15 mouse cellular contexts compared by ENCODE assay signal in genomic region chr14:22509747-22510530, GRCm38 (mm10).
"Had no signal": no experiment of that assay in that cellular context is flagged by ENCODE, and none has a peak within 500 bp of the region (broad histone marks: within the 10 kb centered on the region; RNA-seq: fewer than 3 reads in every experiment).

No protein-coding gene starts in this region.

- H3K27me3 ChIP-seq: liver, embryonic 12.5 days; lung, embryonic 15.5 days; midbrain, embryonic 12.5 days had no signal

- ATAC-seq: intestine, embryonic 16.5 days; liver, embryonic 12.5 days; midbrain, embryonic 16.5 days had no signal

- H3K36me3 ChIP-seq: liver, embryonic 12.5 days; lung, embryonic 15.5 days; midbrain, embryonic 12.5 days had no signal

- H3K9ac ChIP-seq: liver, embryonic 12.5 days; lung, embryonic 15.5 days; midbrain, embryonic 12.5 days had no signal

- H3K9me3 ChIP-seq: liver, embryonic 12.5 days; lung, embryonic 15.5 days; midbrain, embryonic 12.5 days had no signal

- H3K27ac ChIP-seq: kidney, postnatal 0 days; liver, embryonic 12.5 days; lung, embryonic 15.5 days; midbrain, embryonic 12.5 days had no signal

- H3K4me1 ChIP-seq: liver, embryonic 12.5 days; lung, embryonic 15.5 days had no signal

- H3K4me2 ChIP-seq: liver, embryonic 12.5 days; lung, embryonic 15.5 days; midbrain, embryonic 12.5 days had no signal

- DNase-seq: kidney, adult 8-10 months; kidney, postnatal 36 days; layer of hippocampus, adult 9-11 months; layer of hippocampus, postnatal 36 days; lung, postnatal 14 days; right cerebral cortex, adult 18-20 months; right cerebral cortex, postnatal 25 days; thymus, adult 18-20 months; thymus, postnatal 25 days had no signal

- H3K4me3 ChIP-seq: liver, embryonic 12.5 days; lung, embryonic 15.5 days; midbrain, embryonic 12.5 days had no signal
